Mouse (Mus musculus): ENCODE measurements at regions not wholly inside any gene's neighbourhood (a gene's known extent, or its start where the extent isn't known, plus 50 kb on each side); places are given as distances from the start of the nearest gene placed in this dataset.

- intact Hi-C loops (cut with DNase I), result loop anchor here (5.0 kb wide), 2 partner anchors 121 to 159 kb away; no protein-coding TSS in a partner anchor
- no peak for DNase-seq
- 69% methylated on average over 1 of the region's 1 CpGs for WGBS
Measured at GRCm38 (mm10) chrX:13348415-13348814, 67.6 kb downstream of the Ddx3x start.

GRCm38 (mm10) chrX:13350461-13350860 is 69.7 kb downstream of the Ddx3x start:
- DNase-seq, result peak; percentile 26 to 54
- H3K27ac ChIP-seq, result peak overlapping the region; percentile 69
- WGBS, result 51% methylated on average over 3 of the region's 3 CpGs
- H3K36me3 ChIP-seq (ENCODE audit: control insufficient read depth, insufficient read depth, low read length), result no peaks in the 10 kb centered on the region
- H3K79me2 ChIP-seq (replicated peaks; ENCODE audit: control insufficient read depth, insufficient read depth, low read length), result no peaks in the 10 kb centered on the region
- no peak overlapping the region for H3K4me3 ChIP-seq
- intact Hi-C loops (cut with DNase I), result loop anchor here (2.0 kb wide), 2 partner anchors 108 to 110 kb away; no protein-coding TSS in a partner anchor
- H3K9ac ChIP-seq (ENCODE audit: low read depth, low read length), result no peak overlapping the region
- no peaks in the 10 kb centered on the region for H3K27me3 ChIP-seq (ENCODE audit: control insufficient read depth, insufficient read depth, low read length)
- TF ChIP-seq EP300 (IDR thresholded peaks at IDR 0.05; ENCODE audit: insufficient read depth, low read depth, low read length), result no peak
- no peak for TF ChIP-seq POLR2A (IDR thresholded peaks at IDR 0.05; ENCODE audit: insufficient read depth, low read depth, low read length)
- TF ChIP-seq CTCF (IDR thresholded peaks at IDR 0.05), result no peak
- H3K4me1 ChIP-seq (ENCODE audit: control insufficient read depth, insufficient read depth, low read length), result peaks cover 3% of the 10 kb centered on the region

More at GRCm38 (mm10) chrX:13348415-13348814, 67.6 kb downstream of the Ddx3x start:
- no peak overlapping the region for H3K4me3 ChIP-seq
- no peaks in the 10 kb centered on the region for H3K36me3 ChIP-seq (ENCODE audit: control insufficient read depth, insufficient read depth, low read length)
- H3K27me3 ChIP-seq (ENCODE audit: control insufficient read depth, insufficient read depth, low read length), result no peaks in the 10 kb centered on the region
- peaks cover 3% of the 10 kb centered on the region for H3K4me1 ChIP-seq (ENCODE audit: control insufficient read depth, insufficient read depth, low read length)
- H3K27ac ChIP-seq, result no peak overlapping the region
- H3K79me2 ChIP-seq (replicated peaks; ENCODE audit: control insufficient read depth, insufficient read depth, low read length), result no peaks in the 10 kb centered on the region
- no peak overlapping the region for H3K9ac ChIP-seq (ENCODE audit: low read depth, low read length)
- TF ChIP-seq EP300 (IDR thresholded peaks at IDR 0.05; ENCODE audit: insufficient read depth, low read depth, low read length), result no peak
- TF ChIP-seq CTCF (IDR thresholded peaks at IDR 0.05), result no peak
- no peak for TF ChIP-seq POLR2A (IDR thresholded peaks at IDR 0.05; ENCODE audit: insufficient read depth, low read depth, low read length)

GRCm38 (mm10) chrX:13357149-13357783 is 76.5 kb downstream of the Ddx3x start:
- Histone ChIP-seq H3K27ac (no peak overlapping the region; the same call in 1 of the 2 replicates), H3K79me2 (replicated peaks; ENCODE audit: control insufficient read depth, insufficient read depth, low read length) (no peaks in the 10 kb centered on the region), H3K9ac (ENCODE audit: low read depth, low read length) (no peak overlapping the region), H3K4me3 (no peak overlapping the region), H3K36me3 (ENCODE audit: control insufficient read depth, insufficient read depth, low read length) (no peaks in the 10 kb centered on the region), H3K4me1 (ENCODE audit: control insufficient read depth, insufficient read depth, low read length) (no peaks in the 10 kb centered on the region), H3K27me3 (ENCODE audit: control insufficient read depth, insufficient read depth, low read length) (no peaks in the 10 kb centered on the region)
- no peak for DNase-seq
- intact Hi-C loops (cut with DNase I), result no loop called here
- WGBS, result 51% methylated on average over 5 of the region's 5 CpGs
- TF ChIP-seq EP300 (IDR thresholded peaks at IDR 0.05; ENCODE audit: insufficient read depth, low read depth, low read length) (no peak), POLR2A (IDR thresholded peaks at IDR 0.05; ENCODE audit: insufficient read depth, low read depth, low read length) (no peak), CTCF (IDR thresholded peaks at IDR 0.05) (no peak)

- no peaks in the 10 kb centered on the region for H3K36me3 ChIP-seq (ENCODE audit: control insufficient read depth, insufficient read depth, low read length)
- no peaks in the 10 kb centered on the region for H3K79me2 ChIP-seq (replicated peaks; ENCODE audit: control insufficient read depth, insufficient read depth, low read length)
- DNase-seq, result no peak
- no peak overlapping the region for H3K9ac ChIP-seq (ENCODE audit: low read depth, low read length)
- intact Hi-C loops (cut with DNase I), result no loop called here
- 82% methylated on average over 3 of the region's 3 CpGs for WGBS
- H3K27ac ChIP-seq, result no peak overlapping the region
- H3K27me3 ChIP-seq (ENCODE audit: control insufficient read depth, insufficient read depth, low read length), result no peaks in the 10 kb centered on the region
- no peak for TF ChIP-seq POLR2A (IDR thresholded peaks at IDR 0.05; ENCODE audit: insufficient read depth, low read depth, low read length)
- no peak for TF ChIP-seq CTCF (IDR thresholded peaks at IDR 0.05)
- no peak for TF ChIP-seq EP300 (IDR thresholded peaks at IDR 0.05; ENCODE audit: insufficient read depth, low read depth, low read length)
- H3K4me1 ChIP-seq (ENCODE audit: control insufficient read depth, insufficient read depth, low read length), result no peaks in the 10 kb centered on the region
- no peak overlapping the region for H3K4me3 ChIP-seq
Measured at GRCm38 (mm10) chrX:13357973-13358372, 77.2 kb downstream of the Ddx3x start.

GRCm38 (mm10) chrX:13360436-13360835 is 79.7 kb downstream of the Ddx3x start:
- TF ChIP-seq POLR2A (IDR thresholded peaks at IDR 0.05; ENCODE audit: insufficient read depth, low read depth, low read length) (no peak), EP300 (IDR thresholded peaks at IDR 0.05; ENCODE audit: insufficient read depth, low read depth, low read length) (no peak), CTCF (IDR thresholded peaks at IDR 0.05) (no peak)
- intact Hi-C loops (cut with DNase I), result no loop called here
- Histone ChIP-seq H3K4me3 (no peak overlapping the region), H3K4me1 (ENCODE audit: control insufficient read depth, insufficient read depth, low read length) (no peaks in the 10 kb centered on the region), H3K9ac (ENCODE audit: low read depth, low read length) (no peak overlapping the region), H3K79me2 (replicated peaks; ENCODE audit: control insufficient read depth, insufficient read depth, low read length) (no peaks in the 10 kb centered on the region), H3K36me3 (ENCODE audit: control insufficient read depth, insufficient read depth, low read length) (no peaks in the 10 kb centered on the region), H3K27me3 (ENCODE audit: control insufficient read depth, insufficient read depth, low read length) (no peaks in the 10 kb centered on the region), H3K27ac (no peak overlapping the region)
- DNase-seq, result no peak
- 81% methylated on average over 5 of the region's 5 CpGs for WGBS

GRCm38 (mm10) chrX:13370319-13370718 is 89.5 kb downstream of the Ddx3x start:
- WGBS, result 64% methylated on average over 4 of the region's 4 CpGs
- no peak for DNase-seq
- H3K27ac ChIP-seq, result no peak overlapping the region
- no peak overlapping the region for H3K9ac ChIP-seq (ENCODE audit: low read depth, low read length)
- TF ChIP-seq CTCF (IDR thresholded peaks at IDR 0.05), result no peak
- TF ChIP-seq POLR2A (IDR thresholded peaks at IDR 0.05; ENCODE audit: insufficient read depth, low read depth, low read length), result no peak
- no peak for TF ChIP-seq EP300 (IDR thresholded peaks at IDR 0.05; ENCODE audit: insufficient read depth, low read depth, low read length)
- no peaks in the 10 kb centered on the region for H3K4me1 ChIP-seq (ENCODE audit: control insufficient read depth, insufficient read depth, low read length)
- H3K36me3 ChIP-seq (ENCODE audit: control insufficient read depth, insufficient read depth, low read length), result no peaks in the 10 kb centered on the region
- no peaks in the 10 kb centered on the region for H3K79me2 ChIP-seq (replicated peaks; ENCODE audit: control insufficient read depth, insufficient read depth, low read length)
- H3K4me3 ChIP-seq, result no peak overlapping the region
- intact Hi-C loops (cut with DNase I), result no loop called here
- no peaks in the 10 kb centered on the region for H3K27me3 ChIP-seq (ENCODE audit: control insufficient read depth, insufficient read depth, low read length)

Data from heart, adult 2 months (tissue).